Mouse (Mus musculus) midbrain, postnatal 0 days (tissue): Measurements from ENCODE around the gene Tagln. TPM values are rescaled to one million over a fixed set of nuclear protein-coding genes. Genes with fewer than 3 reads are reported as not detected.

Experiments
- ATAC-seq: fragments of 200-750 bp; cut with Nextera tagmentation; 2 replicates; pipeline ENCODE4 v1.8.0; 2017; ENCODE audit warnings: moderate number of reproducible peaks, mild to moderate bottlenecking, moderate TSS enrichment, moderate library complexity; ENCODE audit not compliant: low FRiP score
- DNase-seq: peaks from one replicate; pipeline ENCODE4 v3.0.0-alpha.2; 2015; ENCODE audit warnings: low spot score
- H3K27ac ChIP-seq: fragments of 300-500 bp; sonication (generic); 2 replicates; pipeline ENCODE4 v1.5.1; 2014; ENCODE audit warnings: low read depth, mild to moderate bottlenecking, low read length, mixed read lengths
- H3K27me3 ChIP-seq: fragments of 300-500 bp; sonication (generic); 2 replicates; pipeline ENCODE4 v1.6.1; 2014; ENCODE audit warnings: low read length, control low read depth, mixed read lengths; ENCODE audit not compliant: insufficient read depth
- H3K36me3 ChIP-seq: fragments of 300-500 bp; sonication (generic); 2 replicates; pipeline ENCODE4 v1.6.1; 2014; ENCODE audit warnings: low read length, control low read depth, mixed read lengths; ENCODE audit not compliant: insufficient read depth
- H3K4me1 ChIP-seq: fragments of 300-500 bp; sonication (generic); 2 replicates; pipeline ENCODE4 v1.6.1; 2014; ENCODE audit warnings: mild to moderate bottlenecking, control low read depth, antibody characterized with exemption, low read length, mixed read lengths; ENCODE audit not compliant: insufficient read depth
- H3K4me2 ChIP-seq: fragments of 300-500 bp; sonication (generic); 2 replicates; pipeline ENCODE4 v1.6.1; 2014; ENCODE audit warnings: low read depth, mild to moderate bottlenecking, low read length, mixed read lengths; ENCODE audit not compliant: poor library complexity, severe bottlenecking
- H3K4me3 ChIP-seq: fragments of 300-500 bp; sonication (generic); 2 replicates; pipeline ENCODE4 v1.5.1; 2014; ENCODE audit warnings: low read depth, mild to moderate bottlenecking, low read length, moderate library complexity
- H3K9ac ChIP-seq: fragments of 300-500 bp; sonication (generic); replicated peaks from 2 replicates; pipeline ENCODE4 v1.6.1; 2014; ENCODE audit warnings: mild to moderate bottlenecking, low read length, moderate library complexity, mixed read lengths; ENCODE audit not compliant: poor library complexity, severe bottlenecking
- H3K9me3 ChIP-seq: fragments of 300-500 bp; sonication (generic); 2 replicates; pipeline ENCODE4 v1.6.1; 2016; ENCODE audit warnings: low read length, control low read depth
- CTCF ChIP-seq: IDR thresholded peaks from 2 replicates; pipeline ENCODE4 v1.5.1; 2016; ENCODE audit warnings: antibody characterized with exemption, mild to moderate bottlenecking
- WGBS: fragments of 180-500 bp; shearing (Covaris S2); extraction: QIAGEN DNeasy Blood & Tissue Kit; methylation state at CpG from one replicate; pipeline ENCODE4 v1.1.7; 2014; 5-methylcytosine and 5-hydroxymethylcytosine counted together
- polyA plus RNA-seq: library from polyadenylated mRNA; unstranded; fragments of >200 nt; fragmentation: Nextera tagmentation; extraction: Ambion mirVana; gene quantifications from 2 replicates; pipeline ENCODE4 v1.2.1, GENCODE M21; 2015
- total RNA-seq: library from RNA; depleted of rRNA; stranded (reverse); fragments of >200 nt; gene quantifications from 2 replicates; pipeline ENCODE4 v1.2.3, GENCODE M21; 2014

The Tagln gene
- total and polyA plus RNA-seq, 2 experiments from 2014 or later: 5.2 TPM

DNA sequence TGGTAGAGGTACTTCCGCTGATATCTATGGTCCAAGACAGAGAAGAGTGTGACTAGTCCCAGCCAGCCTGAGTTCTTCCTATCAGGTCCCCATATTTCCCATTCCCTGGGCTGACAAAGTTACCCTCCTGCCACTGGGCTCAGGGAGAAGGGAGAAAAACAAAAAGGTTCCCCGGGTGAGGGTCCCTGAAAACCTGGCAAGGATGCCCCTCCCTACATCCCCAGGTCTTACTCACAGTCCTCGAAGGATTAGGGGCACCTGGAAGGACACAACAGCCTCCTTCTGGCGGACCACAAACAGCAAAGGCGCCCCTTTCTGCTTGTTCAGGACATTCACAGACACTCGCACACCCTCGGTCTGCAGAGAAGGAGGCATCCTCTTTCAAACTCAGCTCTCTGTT lies 17.0 kb upstream of the Tagln start:
- TF ChIP-seq CTCF: no peak
- H3K4me2 ChIP-seq: 0 out of 2 replicates have a peak overlapping the region, but pooled peaks have one; percentile 89
- no peak for DNase-seq

DNA sequence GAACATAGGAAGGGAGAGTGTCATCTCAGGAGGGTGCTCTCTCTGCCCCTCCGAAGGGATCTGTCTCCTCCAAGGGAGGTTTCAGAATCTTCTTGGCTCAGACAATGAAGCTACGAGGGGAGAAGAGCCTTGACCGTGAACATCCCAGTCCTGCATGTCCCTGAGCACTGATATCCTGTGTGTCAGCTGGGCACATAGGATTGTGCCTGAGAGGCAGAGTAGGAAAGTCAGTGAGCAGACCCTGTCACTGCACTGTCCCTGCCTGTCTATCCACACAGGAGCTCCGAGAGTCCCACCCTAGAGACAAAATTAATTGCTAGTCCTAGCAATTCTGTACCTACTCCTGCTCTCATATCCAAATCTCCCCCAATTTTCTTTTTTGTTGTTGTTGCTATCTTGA lies 16.2 kb upstream of the Tagln start:
- DNase-seq: no peak
- H3K9ac ChIP-seq: no peak overlapping the region
- no peaks in the 10 kb centered on the region for H3K9me3 ChIP-seq
- ATAC-seq: no peak
- H3K36me3 ChIP-seq: peaks cover 43% of the 10 kb centered on the region
- no peak overlapping the region for H3K4me2 ChIP-seq
- H3K27ac ChIP-seq: no peak overlapping the region
- no peak for TF ChIP-seq CTCF
- 94% methylated on average over 4 of the region's 4 CpGs for WGBS
- no peaks in the 10 kb centered on the region for H3K27me3 ChIP-seq
- peaks cover 13% of the 10 kb centered on the region; the same call in 1 of the 2 replicates for H3K4me1 ChIP-seq
- no peak overlapping the region for H3K4me3 ChIP-seq

More for the DNA sequence above, 17.0 kb upstream of the Tagln start:
- H3K27me3 ChIP-seq: no peaks in the 10 kb centered on the region
- H3K4me1 ChIP-seq: peaks cover 13% of the 10 kb centered on the region; the same call in 1 of the 2 replicates
- no peak for ATAC-seq
- no peak overlapping the region for H3K4me3 ChIP-seq
- H3K36me3 ChIP-seq: peaks cover 37% of the 10 kb centered on the region
- no peak overlapping the region for H3K9ac ChIP-seq
- no peaks in the 10 kb centered on the region for H3K9me3 ChIP-seq
- WGBS: 89% methylated on average over 7 of the region's 7 CpGs
- no peak overlapping the region for H3K27ac ChIP-seq

DNA sequence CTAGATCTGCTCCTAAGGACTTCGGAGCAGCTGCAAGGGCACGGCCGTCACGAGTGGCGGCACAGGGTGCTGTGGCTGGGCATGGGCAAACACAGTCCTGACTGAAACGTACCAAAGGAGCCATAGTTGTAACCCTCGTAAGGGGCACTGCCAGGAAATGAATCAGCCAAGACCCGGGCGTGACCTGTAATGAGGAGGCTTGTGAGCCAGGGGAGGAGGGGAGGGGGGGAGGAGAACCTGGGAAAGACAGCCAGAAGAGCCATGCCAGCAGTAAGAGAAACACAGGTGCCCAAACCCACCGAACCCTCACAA lies 11.0 kb upstream of the Tagln start:
- WGBS: 93% methylated on average over 10 of the region's 10 CpGs
- Histone ChIP-seq H3K9ac (no peak overlapping the region), H3K36me3 (peaks cover 86% of the 10 kb centered on the region), H3K4me1 (no peaks in the 10 kb centered on the region), H3K27ac (no peak overlapping the region), H3K27me3 (no peaks in the 10 kb centered on the region), H3K4me3 (no peak overlapping the region), H3K9me3 (no peaks in the 10 kb centered on the region), H3K4me2 (no peak overlapping the region)
- no peak for TF ChIP-seq CTCF
- DNase-seq (no peak), ATAC-seq (no peak)

DNA sequence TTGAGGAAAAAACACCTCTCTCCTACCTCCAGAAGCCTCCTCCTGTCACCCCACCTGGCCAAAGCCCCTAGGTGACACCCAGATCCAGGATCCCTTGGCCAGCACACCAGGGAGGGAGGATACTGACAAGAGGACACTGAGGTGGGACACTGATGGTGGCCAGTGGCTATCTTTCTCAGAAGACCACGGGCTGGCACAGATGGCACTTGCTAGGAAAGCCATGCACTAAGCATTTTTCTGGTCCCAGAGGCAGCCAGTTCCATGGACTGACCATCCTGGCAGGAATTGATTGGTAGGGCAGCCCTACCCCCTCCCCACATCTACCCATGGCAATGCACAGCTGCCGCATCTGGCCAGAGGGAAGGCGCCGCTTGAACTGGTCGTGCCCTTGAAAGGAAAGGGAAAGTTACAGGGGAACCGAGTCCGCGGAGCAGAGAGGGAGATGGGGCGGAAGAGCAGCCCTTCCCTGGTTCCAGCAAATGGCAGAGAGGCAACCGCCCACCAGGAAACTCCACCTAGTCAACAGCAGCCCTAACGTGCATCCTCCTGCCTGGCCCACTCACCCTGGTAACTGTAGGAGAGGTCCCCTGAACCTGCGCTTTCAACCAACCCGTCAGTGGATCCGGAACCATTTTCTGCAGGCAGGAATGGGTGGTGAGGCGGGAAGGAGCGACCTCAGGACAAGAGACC lies 10.5 kb upstream of the Tagln start:
- Histone ChIP-seq H3K27me3 (no peaks in the 10 kb centered on the region), H3K36me3 (peaks cover 86% of the 10 kb centered on the region), H3K4me3 (no peak overlapping the region), H3K9me3 (no peaks in the 10 kb centered on the region), H3K4me1 (no peaks in the 10 kb centered on the region), H3K9ac (no peak overlapping the region), H3K27ac (no peak overlapping the region), H3K4me2 (no peak overlapping the region)
- 88% methylated on average over 16 of the region's 16 CpGs for WGBS
- DNase-seq (no peak), ATAC-seq (no peak)
- no peak for TF ChIP-seq CTCF

DNA sequence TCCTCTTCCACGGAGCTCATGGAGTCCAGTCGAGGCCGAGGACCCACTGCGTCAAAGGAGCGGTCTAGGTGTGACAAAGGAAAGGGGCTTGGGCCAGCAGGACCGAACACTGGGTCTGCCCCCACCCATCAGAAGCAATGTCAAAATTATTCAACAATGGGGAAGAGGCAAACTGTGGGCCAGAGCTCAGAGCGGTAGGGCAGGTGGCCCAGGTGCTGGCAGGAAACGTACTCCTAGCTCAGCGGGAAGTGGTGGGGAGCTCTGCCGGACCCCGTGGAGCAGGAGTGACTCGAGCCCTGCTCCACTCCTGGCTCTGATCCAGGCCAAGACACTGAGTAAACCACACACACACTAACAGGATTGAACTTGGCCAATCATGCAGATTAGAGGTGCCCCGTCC lies 9.9 kb upstream of the Tagln start:
- WGBS: 87% methylated on average over 13 of the region's 13 CpGs
- no peak for TF ChIP-seq CTCF
- Histone ChIP-seq H3K27ac (no peak overlapping the region), H3K4me1 (no peaks in the 10 kb centered on the region), H3K9me3 (no peaks in the 10 kb centered on the region), H3K4me3 (no peak overlapping the region), H3K4me2 (no peak overlapping the region), H3K9ac (no peak overlapping the region), H3K36me3 (peaks cover 89% of the 10 kb centered on the region), H3K27me3 (no peaks in the 10 kb centered on the region)
- DNase-seq (no peak), ATAC-seq (no peak)

DNA sequence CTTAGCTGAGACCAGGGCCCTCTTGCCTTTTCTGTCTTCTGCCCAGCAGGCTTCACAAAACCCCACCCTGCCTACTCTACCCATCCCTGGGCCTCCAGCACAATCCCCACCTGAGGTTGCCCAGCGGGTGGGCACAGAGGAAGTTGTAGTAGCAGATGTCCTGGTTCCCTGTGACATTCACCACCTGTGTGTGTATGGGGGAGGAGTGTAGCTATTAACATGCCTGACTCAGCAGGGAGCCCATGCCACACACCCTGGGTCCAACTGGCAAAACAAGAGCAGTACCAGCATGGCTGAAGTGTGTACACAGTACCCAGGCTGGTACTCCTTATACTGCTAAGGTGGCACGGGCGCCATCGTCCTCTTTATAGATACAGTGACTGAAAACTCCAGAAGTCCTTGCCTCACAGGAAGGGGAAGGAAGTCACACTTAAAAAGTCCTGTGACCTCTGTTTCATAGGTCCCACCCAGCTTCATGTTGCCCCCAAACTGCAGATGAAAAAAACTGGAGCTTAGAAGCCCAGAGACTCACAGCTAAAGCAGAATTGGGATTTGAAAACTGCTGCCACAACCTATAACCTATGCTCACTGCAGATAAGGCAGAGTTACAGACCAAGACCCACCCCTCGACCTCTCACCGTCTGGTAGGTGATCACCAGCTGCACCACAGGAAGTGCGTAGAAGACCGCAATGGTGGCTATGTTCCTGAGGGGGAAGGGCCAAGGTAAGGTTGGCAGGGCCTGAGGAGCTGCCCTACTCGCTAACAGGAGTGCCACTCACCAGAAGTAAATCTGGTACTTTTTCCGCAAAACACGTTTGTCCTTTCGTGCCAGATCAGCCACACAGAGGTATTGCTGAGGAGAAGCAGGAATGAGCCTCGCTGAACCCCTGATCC lies 8.9 kb upstream of the Tagln start:
- DNase-seq: no peak
- Histone ChIP-seq H3K27me3 (no peaks in the 10 kb centered on the region), H3K9me3 (no peaks in the 10 kb centered on the region), H3K27ac (no peak overlapping the region), H3K4me2 (no peak overlapping the region), H3K36me3 (peaks cover 79% of the 10 kb centered on the region), H3K4me3 (no peak overlapping the region), H3K9ac (no peak overlapping the region), H3K4me1 (no peaks in the 10 kb centered on the region)
- WGBS: 88% methylated on average over 13 of the region's 13 CpGs
- ATAC-seq: no peak
- no peak for TF ChIP-seq CTCF
